Mouse (Mus musculus): ENCODE data around the gene Ms4a15. TPM values are rescaled to one million over a fixed set of nuclear protein-coding genes. Genes with fewer than 3 reads are reported as not detected.

Ms4a15 gene
- not detected for total RNA-seq (2023)

DNA sequence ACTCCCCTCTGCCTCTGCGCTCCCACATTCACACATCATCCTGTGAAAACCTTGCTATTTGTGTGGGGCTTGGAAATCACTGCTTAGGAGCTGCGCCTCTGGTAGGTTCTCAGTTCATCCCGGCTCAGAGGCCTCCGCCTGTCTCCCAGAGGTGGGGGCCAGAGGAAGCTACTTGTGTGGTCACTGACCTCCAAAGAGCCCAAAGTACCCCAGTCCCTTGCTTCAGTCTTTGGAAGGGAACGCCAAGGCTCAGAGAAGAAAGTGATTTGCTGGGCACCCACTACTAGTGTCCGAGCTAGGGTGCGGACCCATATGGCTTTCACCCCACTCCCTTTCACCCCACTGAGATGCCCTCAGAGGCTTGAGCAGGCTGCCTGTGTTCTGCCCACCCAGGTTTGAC, at the start of gene Ms4a15:
TSS of gene Ms4a15 (minus strand) at position 101 of the 400 bp plus-strand sequence.

DNA sequence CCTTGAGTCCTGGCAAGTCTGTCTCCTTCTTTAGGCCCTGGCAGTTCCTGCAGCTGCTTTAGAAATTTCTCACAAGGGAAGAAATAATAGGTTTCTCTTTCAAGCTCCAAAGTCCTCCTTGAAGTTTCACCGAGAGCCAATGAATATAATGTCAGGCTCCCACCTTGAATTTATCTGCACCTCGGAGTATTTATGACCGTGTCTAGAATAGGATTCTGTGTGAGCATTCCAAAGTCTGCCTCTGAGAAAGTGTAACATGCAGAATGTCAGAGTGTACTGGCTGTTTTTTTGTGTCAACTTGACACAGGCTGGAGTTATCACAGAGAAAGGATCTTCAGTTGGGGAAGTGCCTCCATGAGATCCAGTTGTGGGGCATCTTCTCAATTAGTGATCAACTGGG, 24.8 kb upstream of the Ms4a15 start, which contains the start of gene Ms4a18:
TSS of gene Ms4a18 (minus strand) at position 141 of the 400 bp plus-strand sequence.

DNA sequence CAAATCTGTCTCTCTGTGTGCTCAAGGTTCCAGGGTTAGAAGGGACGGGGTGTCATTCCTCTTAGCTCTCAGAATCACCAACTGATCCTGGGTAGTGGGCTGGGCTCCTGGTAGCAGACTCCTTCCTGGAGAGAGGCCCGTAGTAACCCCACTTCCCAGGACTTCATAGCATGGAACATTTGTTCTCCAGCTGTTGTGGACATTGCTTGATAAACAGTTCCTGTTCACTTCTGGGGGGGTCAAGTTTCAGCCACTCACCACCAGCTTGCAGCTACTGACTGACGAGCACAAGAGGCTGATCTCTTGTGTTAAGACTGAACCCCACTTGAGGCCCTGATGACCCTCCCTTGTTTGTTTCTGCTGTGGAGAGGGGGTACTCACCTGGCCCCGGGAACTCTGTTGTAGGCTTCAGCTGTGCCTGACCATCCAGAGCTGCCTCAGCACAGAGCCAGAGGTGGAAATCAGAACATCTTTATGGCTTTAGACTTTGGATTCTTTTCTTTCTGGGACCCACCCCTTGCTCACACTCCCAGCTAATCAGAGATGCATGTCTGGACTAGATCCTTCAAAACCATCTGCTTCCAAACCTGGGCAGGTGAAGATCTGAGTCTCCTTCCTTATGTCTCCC, 18.7 kb downstream of the Ms4a15 start, which contains the start of gene Ms4a10:
TSS of gene Ms4a10 (minus strand) at position 433 of the 628 bp plus-strand sequence.

DNA sequence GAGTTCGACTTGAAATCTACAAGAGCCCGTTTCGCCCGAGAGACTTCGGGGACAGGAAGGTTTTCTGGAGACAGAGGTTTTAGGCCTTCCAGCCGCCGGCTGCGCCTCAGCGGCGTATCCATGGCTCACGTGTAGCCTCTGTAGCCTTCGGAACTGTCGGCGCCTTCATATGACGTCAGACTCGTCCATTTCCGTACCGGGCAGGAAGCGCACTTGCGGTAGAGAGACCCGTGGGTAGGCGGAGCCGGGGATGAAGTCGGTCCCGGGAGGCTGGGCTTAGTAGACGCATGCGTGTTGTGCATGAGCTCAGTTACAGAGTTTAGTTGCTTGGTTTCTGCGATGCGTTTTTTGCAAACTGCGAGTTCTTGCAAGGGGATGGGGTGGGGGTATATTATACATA, 43.9 kb downstream of the Ms4a15 start, which contains the start of gene Ccdc86:
TSS of gene Ccdc86 (minus strand) at position 155 of the 400 bp plus-strand sequence.

DNA sequence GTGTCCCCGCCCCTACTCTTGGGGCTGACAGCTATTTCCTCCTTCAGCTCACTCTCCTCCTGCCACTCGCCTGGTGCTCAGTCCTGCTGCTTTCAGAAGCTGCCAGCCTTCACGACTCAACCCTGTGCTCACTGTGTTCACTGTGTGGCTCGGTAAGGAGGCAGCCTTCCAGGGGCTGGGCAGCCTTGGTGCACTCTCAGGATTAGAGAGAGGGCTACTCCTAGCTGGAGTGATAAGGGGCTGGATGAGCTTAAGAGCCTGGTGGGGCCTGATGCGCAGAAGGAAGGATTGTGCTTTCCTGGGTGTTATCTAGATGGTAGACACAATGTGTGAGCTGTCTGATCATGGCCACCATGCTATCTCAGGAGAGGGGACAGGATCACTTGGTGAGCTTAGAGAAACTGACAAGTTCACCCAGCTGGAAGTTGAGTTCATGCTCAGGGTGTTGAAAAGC, 55.9 kb downstream of the Ms4a15 start, which contains the start of gene Ptgdr2:
TSS of gene Ptgdr2 (plus strand) at position 51 of the 454 bp plus-strand sequence.

Other genes starting within 250 kb of the Ms4a15 start
- gene Cd6, start 163.2 kb downstream of the Ms4a15 start, total RNA-seq (2023) = 1 to 10 TPM in 1 of 2 experiments, not detected in 1; 1.2 TPM
- 10 to 100 TPM; 27.5 to 29.0 TPM for gene Slc15a3, start 153.5 kb downstream of the Ms4a15 start, total RNA-seq (2023)
- under 1 TPM in 1 of 2 experiments, not detected in 1; 0.65 TPM for gene Tmem132a, start 123.3 kb downstream of the Ms4a15 start, total RNA-seq (2023)
- 10 to 100 TPM; 26.1 to 30.0 TPM for gene Tmem109, start 111.2 kb downstream of the Ms4a15 start, total RNA-seq (2023)
- gene Prpf19, start 98.0 kb downstream of the Ms4a15 start, total RNA-seq (2023) = 100 to 1,000 TPM; 122 to 135 TPM
- gene Zp1, start 72.6 kb downstream of the Ms4a15 start, total RNA-seq (2023) = not detected
- gene Ptgdr2, start 56.1 kb downstream of the Ms4a15 start, total RNA-seq (2023) = not detected
- gene Ccdc86, start 44.0 kb downstream of the Ms4a15 start, total RNA-seq (2023) = 10 to 100 TPM; 44.1 to 55.0 TPM
- gene Ms4a10, start 18.6 kb downstream of the Ms4a15 start, total RNA-seq (2023) = not detected
- gene Ms4a18, start 24.8 kb upstream of the Ms4a15 start, total RNA-seq (2023) = not detected
- not detected for gene Ms4a8a, start 87.9 kb upstream of the Ms4a15 start, total RNA-seq (2023)
- gene 1700017D01Rik, start 137.6 kb upstream of the Ms4a15 start, total RNA-seq (2023) = not detected
- gene 1700025F22Rik, start 172.1 kb upstream of the Ms4a15 start, total RNA-seq (2023) = not detected
- gene Ms4a13, start 203.5 kb upstream of the Ms4a15 start, total RNA-seq (2023) = not detected
- gene Ms4a12, start 239.2 kb upstream of the Ms4a15 start, total RNA-seq (2023) = 1 to 10 TPM in 1 of 2 experiments, under 1 TPM in 1; 0.78 to 1.9 TPM

All from B cell, adult 67 days (primary cell).